Mouse (Mus musculus): Measurements from ENCODE around the gene Nuak1.

DNA sequence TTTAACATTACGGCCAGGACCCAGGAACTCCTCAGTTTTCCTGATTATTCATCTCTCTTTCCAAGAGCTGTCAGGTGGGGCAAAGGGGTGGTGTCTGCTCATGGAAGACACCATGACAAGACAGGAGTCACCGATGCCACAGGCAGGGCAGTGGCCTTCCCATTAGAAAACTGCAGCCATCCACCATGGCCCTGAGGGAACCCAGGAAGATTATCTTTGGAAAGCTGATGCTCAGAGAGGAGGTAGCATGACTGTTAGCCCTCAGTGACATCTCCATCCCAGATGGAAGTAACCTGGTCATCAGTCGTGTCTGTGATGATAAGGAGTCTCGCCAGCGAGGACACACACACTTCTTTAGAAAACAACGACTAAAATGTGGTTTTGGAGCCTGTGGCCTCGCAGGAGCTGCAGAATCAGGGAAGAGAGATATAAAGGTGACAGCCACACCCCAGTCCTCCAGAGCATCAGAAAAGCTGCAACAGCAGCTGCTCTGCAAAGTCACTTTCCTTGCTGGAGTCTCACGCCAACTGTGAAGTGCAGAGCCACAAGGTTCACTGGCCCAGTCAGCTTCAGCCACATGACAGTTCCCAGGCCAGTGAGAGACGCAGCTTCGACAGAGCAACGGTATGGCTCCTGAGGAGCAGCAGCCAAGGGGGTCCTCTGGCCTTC lies 70.6 kb downstream of the Nuak1 start:
- TF ChIP-seq GATA1 (IDR thresholded peaks at IDR 0.05; ENCODE audit: borderline replicate concordance, low read length), result no peak
- TF ChIP-seq FLI1 (IDR thresholded peaks at IDR 0.05; ENCODE audit: low read length), result no peak

All from megakaryocyte, embryonic 14.5 days (primary cell).